Mouse (Mus musculus): Measurements from ENCODE around the gene Ap2a1. TPM values are rescaled to one million over a fixed set of nuclear protein-coding genes. Genes with fewer than 3 reads are reported as not detected.

The Ap2a1 gene
- polyA plus RNA-seq, 1 experiment = 278 TPM

- no peak for TF ChIP-seq GATA1 (IDR thresholded peaks at IDR 0.05; ENCODE audit: low read length)
These were observed 13.1 kb downstream of the Ap2a1 start for GRCm38 (mm10) chr7:44916191-44916590.

- no peak for TF ChIP-seq GATA1 (IDR thresholded peaks at IDR 0.05; ENCODE audit: low read length)
These were observed 14.0 kb downstream of the Ap2a1 start for GRCm38 (mm10) chr7:44915314-44915713.

GRCm38 (mm10) chr7:44914396-44914795 is 14.9 kb downstream of the Ap2a1 start:
- TF ChIP-seq GATA1 (IDR thresholded peaks at IDR 0.05; ENCODE audit: low read length) = no peak

- TF ChIP-seq GATA1 (IDR thresholded peaks at IDR 0.05; ENCODE audit: low read length) = no peak
These were observed 20.4 kb downstream of the Ap2a1 start for GRCm38 (mm10) chr7:44908706-44909476.

- TF ChIP-seq GATA1 (IDR thresholded peaks at IDR 0.05; ENCODE audit: low read length) = no peak
These were observed 23.9 kb downstream of the Ap2a1 start for GRCm38 (mm10) chr7:44905430-44905829.

DNA sequence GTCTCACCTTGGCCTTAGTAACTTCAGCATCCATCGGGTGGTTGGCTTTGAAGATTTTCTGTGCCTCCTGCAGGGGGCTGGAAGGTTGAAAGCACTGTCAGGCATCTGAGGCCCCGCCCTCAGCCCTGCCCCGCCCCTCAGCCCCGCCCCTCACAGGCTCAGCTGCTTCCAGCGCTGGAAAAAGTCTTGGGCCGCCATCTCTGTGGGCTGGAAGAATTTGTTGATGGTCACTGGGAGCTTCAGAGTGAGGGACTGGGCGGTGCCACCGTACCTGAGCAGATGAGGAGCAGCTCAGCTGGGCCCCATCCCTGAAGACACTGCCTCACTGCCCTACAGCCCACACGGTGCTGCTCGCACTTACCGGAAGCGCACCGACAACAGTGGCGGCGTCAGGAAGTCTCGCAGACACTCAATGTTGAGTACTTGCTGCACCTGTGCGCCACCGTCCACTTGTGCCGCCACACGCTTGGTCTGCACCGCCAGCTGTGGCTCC is 28.0 kb downstream of the Ap2a1 start:
- no peak for TF ChIP-seq GATA1 (IDR thresholded peaks at IDR 0.05; ENCODE audit: low read length)

DNA sequence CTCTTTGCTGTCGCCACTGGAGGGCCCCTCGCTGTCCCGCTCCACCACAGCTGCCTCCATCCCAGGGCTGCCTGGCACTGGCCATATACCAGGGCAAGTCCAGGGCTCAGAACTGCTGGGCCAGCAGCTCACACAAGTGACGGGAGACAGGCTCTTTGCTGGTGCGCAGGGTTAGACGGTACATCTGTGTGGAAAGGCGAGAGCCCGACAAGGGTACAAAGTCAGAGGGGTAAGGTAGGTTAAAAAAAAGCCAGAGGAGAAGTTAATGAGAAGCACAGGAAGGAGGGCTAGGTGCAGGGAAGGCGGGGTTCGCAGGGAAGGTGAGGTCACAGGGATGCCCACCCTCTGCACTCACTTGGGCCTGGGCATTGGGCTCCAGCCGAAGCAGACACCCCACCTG is 28.7 kb downstream of the Ap2a1 start:
- no peak for TF ChIP-seq GATA1 (IDR thresholded peaks at IDR 0.05; ENCODE audit: low read length)

DNA sequence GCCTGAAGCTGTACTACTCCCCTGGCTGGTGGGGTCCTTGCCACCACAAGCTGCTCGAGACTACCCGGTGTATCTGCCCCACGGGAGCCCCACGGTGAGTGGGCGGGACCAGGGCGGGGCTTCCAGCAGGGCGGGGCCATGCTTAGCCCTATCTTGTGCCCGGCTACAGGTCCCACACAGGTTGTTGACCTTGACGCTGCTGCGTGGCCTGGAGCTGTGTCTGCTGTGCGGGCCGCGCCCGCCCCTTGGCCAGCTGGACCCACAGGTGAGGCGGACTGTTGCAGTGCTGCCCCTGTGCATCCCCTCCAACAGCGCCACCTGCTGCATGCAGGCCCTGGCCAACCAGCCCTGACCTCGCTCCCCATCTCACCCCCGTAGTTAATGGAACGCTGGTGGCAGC is 30.7 kb downstream of the Ap2a1 start:
- no peak for TF ChIP-seq GATA1 (IDR thresholded peaks at IDR 0.05; ENCODE audit: low read length)

GRCm38 (mm10) chr7:44896499-44896898 is 32.8 kb downstream of the Ap2a1 start:
- no peak for TF ChIP-seq GATA1 (IDR thresholded peaks at IDR 0.05; ENCODE audit: low read length)

GRCm38 (mm10) chr7:44895593-44896434 is 33.5 kb downstream of the Ap2a1 start, which contains the start of gene Fuz:
Gene Fuz, plus strand, starts transcription at chr7:44896079.
- TF ChIP-seq GATA1 (IDR thresholded peaks at IDR 0.05; ENCODE audit: low read length) = no peak

- TF ChIP-seq GATA1 (IDR thresholded peaks at IDR 0.05; ENCODE audit: low read length) = no peak
These were observed 34.1 kb downstream of the Ap2a1 start for GRCm38 (mm10) chr7:44895206-44895592.

- no peak for TF ChIP-seq GATA1 (IDR thresholded peaks at IDR 0.05; ENCODE audit: low read length)
These were observed 35.1 kb downstream of the Ap2a1 start for GRCm38 (mm10) chr7:44894175-44894574.

- no peak for TF ChIP-seq GATA1 (IDR thresholded peaks at IDR 0.05; ENCODE audit: low read length)
These were observed 36.1 kb downstream of the Ap2a1 start for GRCm38 (mm10) chr7:44893197-44893596.

GRCm38 (mm10) chr7:44892276-44892921 is 36.9 kb downstream of the Ap2a1 start, which contains the start of gene Med25:
Gene Med25, minus strand, starts transcription at chr7:44892712.
- no peak for TF ChIP-seq GATA1 (IDR thresholded peaks at IDR 0.05; ENCODE audit: low read length)

GRCm38 (mm10) chr7:44891611-44892010 is 37.7 kb downstream of the Ap2a1 start:
- no peak for TF ChIP-seq GATA1 (IDR thresholded peaks at IDR 0.05; ENCODE audit: low read length)

- no peak for TF ChIP-seq GATA1 (IDR thresholded peaks at IDR 0.05; ENCODE audit: low read length)
These were observed 38.6 kb downstream of the Ap2a1 start for GRCm38 (mm10) chr7:44890737-44891136.
